Mouse (Mus musculus) testis, adult 2 months (tissue): Measurements from ENCODE around the gene Brap.

Experiments used
- CTCF ChIP-seq: fragments of 200-500 bp; IDR thresholded peaks from 2 replicates; pipeline ENCODE4 v1.5.1; 2012; ENCODE audit warnings: low read depth, mild to moderate bottlenecking, inconsistent platforms, low read length, moderate library complexity; ENCODE audit not compliant: control insufficient read depth, insufficient read depth, insufficient replicate concordance
- POLR2A ChIP-seq: fragments of 200-500 bp; IDR thresholded peaks from 2 replicates; pipeline ENCODE4 v1.6.1; 2012; ENCODE audit warnings: low read depth, mild to moderate bottlenecking, inconsistent platforms, low read length, moderate library complexity; ENCODE audit not compliant: control insufficient read depth

DNA sequence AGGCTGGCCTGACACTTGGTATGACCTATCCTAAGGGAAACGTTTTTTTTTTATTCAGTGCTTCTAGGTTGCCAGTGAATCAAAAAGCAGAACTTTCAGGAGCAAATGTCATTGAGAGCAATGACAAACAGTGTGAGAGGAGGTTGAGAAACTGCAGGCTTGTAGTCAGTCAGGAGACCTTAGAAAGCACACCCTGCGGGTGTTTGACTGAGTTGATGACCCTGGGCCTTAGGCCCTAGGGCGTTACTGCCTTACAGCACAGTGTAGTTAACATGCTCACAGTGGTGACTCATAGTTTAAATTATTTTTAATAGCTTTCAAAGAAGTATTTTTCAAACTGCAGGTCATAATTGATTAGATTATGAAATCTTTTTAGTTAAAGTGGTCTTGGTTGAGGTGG lies 61.5 kb downstream of the Brap start:
- TF ChIP-seq CTCF (no peak), POLR2A (no peak)
